In the genomic region with DNA sequence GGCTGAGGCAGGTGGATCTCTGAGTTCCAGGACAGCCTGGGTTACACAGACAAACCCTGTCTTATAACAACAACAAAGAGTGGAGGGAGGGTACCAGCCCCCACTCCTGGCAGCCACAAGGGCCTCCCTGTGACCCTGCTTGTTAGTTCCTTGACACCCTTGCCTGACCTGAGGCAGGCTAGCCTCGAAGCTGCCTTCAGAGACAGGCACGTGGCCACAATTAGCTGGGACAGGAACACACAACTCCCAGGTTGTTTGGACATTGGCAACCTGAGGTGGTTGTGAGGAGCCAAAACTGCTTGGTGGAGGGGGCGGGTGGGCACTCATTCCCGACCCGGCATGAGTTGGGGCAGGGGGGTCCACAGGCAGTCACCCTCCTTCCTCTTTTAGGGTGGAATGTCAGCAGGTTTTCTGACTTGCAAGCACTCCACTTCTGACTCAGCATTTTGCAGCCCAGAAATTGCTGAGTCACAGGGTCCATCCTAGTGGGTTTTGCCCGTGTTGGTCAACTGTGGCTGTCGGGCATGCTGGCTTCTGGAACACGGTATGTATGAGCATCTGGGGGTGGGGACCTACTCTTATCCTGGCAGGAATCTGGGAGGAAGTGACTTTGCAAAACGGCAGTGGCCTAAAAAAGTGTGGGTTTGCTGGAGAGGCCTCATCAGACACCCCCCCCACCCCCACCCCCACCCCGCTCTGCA, we compare ENCODE assay signal across 8 mouse cellular contexts. TPM values are rescaled to one million over a fixed set of nuclear protein-coding genes. Genes with fewer than 3 reads are reported as not detected.
A peak's percentile ranks its signal among the peaks of the same experiment; 100 is the strongest.
DNase-seq lines count a peak whose midpoint lies in the region; ATAC-seq and TF ChIP-seq lines count a peak whose summit lies in the region.

No protein-coding gene starts in this region.

- WGBS in forebrain, embryonic 10.5 days: 87% methylated on average over 10 of the region's 10 CpGs
- 83% methylated on average over 10 of the region's 10 CpGs for WGBS in forebrain, postnatal 0 days
- 62% methylated on average over 10 of the region's 10 CpGs for WGBS in heart, postnatal 0 days

- no peak for DNase-seq in forebrain, embryonic 10.5 days (ENCODE audit: extremely low spot score, low spot score)
- no peak for DNase-seq in forebrain, postnatal 0 days
- DNase-seq in right cerebral cortex, adult 2 months (ENCODE audit: low spot score in 2 of 2): peak; percentile 53 to 56
- no peak for DNase-seq in right cerebral cortex, postnatal 10 days (ENCODE audit: low spot score in 2 of 2)
- DNase-seq in heart, postnatal 0 days (ENCODE audit: low spot score): no peak
- peak; percentile 34 for DNase-seq in splenic B cell, adult 2 months (ENCODE audit: low read depth, low spot score)
- DNase-seq in thymus, adult 18-20 months: no peak
- no peak for DNase-seq in layer of hippocampus, postnatal 25 days (ENCODE audit: extremely low spot score in 1 of 2, low spot score in 1 of 2)

- H3K27ac ChIP-seq in forebrain, embryonic 10.5 days: peak overlapping the region; percentile 56
- H3K27ac ChIP-seq in forebrain, postnatal 0 days (ENCODE audit: low read depth, low read length): no peak overlapping the region
- H3K27ac ChIP-seq in heart, postnatal 0 days (ENCODE audit: low read depth): peak overlapping the region; percentile 32; the same call in 1 of the 2 replicates

- no peak overlapping the region for H3K4me2 ChIP-seq in forebrain, postnatal 0 days (ENCODE audit: low read depth)
- H3K4me2 ChIP-seq in heart, postnatal 0 days (ENCODE audit: low read depth, low read length): no peak overlapping the region

- no peak overlapping the region for H3K4me3 ChIP-seq in forebrain, embryonic 10.5 days
- H3K4me3 ChIP-seq in forebrain, postnatal 0 days (ENCODE audit: low read depth, low read length): no peak overlapping the region
- no peak overlapping the region for H3K4me3 ChIP-seq in heart, postnatal 0 days (ENCODE audit: low read depth, low read length)

- peaks cover 36% of the 10 kb centered on the region for H3K27me3 ChIP-seq in forebrain, embryonic 10.5 days (ENCODE audit: poor library complexity, severe bottlenecking)
- no peaks in the 10 kb centered on the region for H3K27me3 ChIP-seq in forebrain, postnatal 0 days (ENCODE audit: insufficient read depth, low read length)
- no peaks in the 10 kb centered on the region for H3K27me3 ChIP-seq in heart, postnatal 0 days (ENCODE audit: control insufficient read depth, insufficient read depth, low read length)
- no peaks in the 10 kb centered on the region for H3K27me3 ChIP-seq in splenic B cell, adult 2 months (ENCODE audit: control insufficient read depth, insufficient read depth, low read length, poor library complexity, severe bottlenecking)

- H3K4me1 ChIP-seq in forebrain, embryonic 10.5 days: peaks cover 58% of the 10 kb centered on the region
- no peaks in the 10 kb centered on the region for H3K4me1 ChIP-seq in forebrain, postnatal 0 days (ENCODE audit: insufficient read depth)
- peaks cover 25% of the 10 kb centered on the region for H3K4me1 ChIP-seq in heart, postnatal 0 days (ENCODE audit: control insufficient read depth, insufficient read depth)

- peaks cover 15% of the 10 kb centered on the region for H3K36me3 ChIP-seq in forebrain, embryonic 10.5 days (replicated peaks)
- peaks cover 12% of the 10 kb centered on the region; the same call in 1 of the 2 replicates for H3K36me3 ChIP-seq in forebrain, postnatal 0 days (ENCODE audit: insufficient read depth)
- H3K36me3 ChIP-seq in heart, postnatal 0 days (replicated peaks; ENCODE audit: control insufficient read depth, insufficient read depth, low read length): peaks cover 5% of the 10 kb centered on the region
- H3K36me3 ChIP-seq in splenic B cell, adult 2 months (ENCODE audit: control insufficient read depth, insufficient read depth, low read length, poor library complexity, severe bottlenecking): no peaks in the 10 kb centered on the region

- H3K9ac ChIP-seq in forebrain, postnatal 0 days: no peak overlapping the region
- H3K9ac ChIP-seq in heart, postnatal 0 days (replicated peaks; ENCODE audit: low read depth, low read length): no peak overlapping the region

- no peak for ATAC-seq in forebrain, postnatal 0 days
- ATAC-seq in heart, postnatal 0 days (ENCODE audit: insufficient read depth, low read depth): no peak

- no peak for TF ChIP-seq EP300 in heart, postnatal 0 days (IDR thresholded peaks at IDR 0.05; ENCODE audit: low read depth)

- H3K9me3 ChIP-seq in forebrain, embryonic 10.5 days: no peaks in the 10 kb centered on the region
- no peaks in the 10 kb centered on the region for H3K9me3 ChIP-seq in forebrain, postnatal 0 days (ENCODE audit: low read length)
- no peaks in the 10 kb centered on the region for H3K9me3 ChIP-seq in heart, postnatal 0 days (replicated peaks; ENCODE audit: control insufficient read depth, low read length)

- no peak for TF ChIP-seq CTCF in forebrain, postnatal 0 days (IDR thresholded peaks at IDR 0.05; ENCODE audit: low read depth)
- no peak for TF ChIP-seq CTCF in heart, postnatal 0 days (IDR thresholded peaks at IDR 0.05; ENCODE audit: low read depth)

RNA-seq across cellular contexts. Expression of a gene that starts 8.2 kb away (rescaled TPM):
- 28.7 and 32.2 TPM in 2 replicates for polyA plus RNA-seq in forebrain, embryonic 10.5 days (2016; fragmentation: Nextera tagmentation; extraction: Ambion mirVana)
- total RNA-seq in forebrain, postnatal 0 days (2014; rRNA removed): 40.2 and 56.4 TPM in 2 replicates
- polyA plus RNA-seq in forebrain, postnatal 0 days (2015; fragmentation: Nextera tagmentation; extraction: Ambion mirVana): 123 and 135 TPM in 2 replicates
- total RNA-seq in heart, postnatal 0 days (2014; rRNA removed; ENCODE audit: low replicate concordance): 56.5 and 76.1 TPM in 2 replicates
- 90.9 and 92.1 TPM in 2 replicates for polyA plus RNA-seq in heart, postnatal 0 days (2015; fragmentation: Nextera tagmentation; extraction: Ambion mirVana)
- 100 to 1,000 TPM; 151 to 169 TPM for total RNA-seq in layer of hippocampus, postnatal 25 days (2021)

RNA-seq across cellular contexts. Expression of a gene that starts 18.8 kb away (rescaled TPM):
- 5.4 and 6.3 TPM in 2 replicates for polyA plus RNA-seq in forebrain, embryonic 10.5 days (2016; fragmentation: Nextera tagmentation; extraction: Ambion mirVana)
- 16.6 and 22.0 TPM in 2 replicates for total RNA-seq in forebrain, postnatal 0 days (2014; rRNA removed)
- polyA plus RNA-seq in forebrain, postnatal 0 days (2015; fragmentation: Nextera tagmentation; extraction: Ambion mirVana): 6.5 and 8.7 TPM in 2 replicates
- 51.6 and 57.8 TPM in 2 replicates for total RNA-seq in heart, postnatal 0 days (2014; rRNA removed; ENCODE audit: low replicate concordance)
- 15.5 and 17.6 TPM in 2 replicates for polyA plus RNA-seq in heart, postnatal 0 days (2015; fragmentation: Nextera tagmentation; extraction: Ambion mirVana)
- total RNA-seq in layer of hippocampus, postnatal 25 days (2021): 10 to 100 TPM; 36.3 to 40.3 TPM

RNA-seq across cellular contexts. Expression of a gene that starts 55.4 kb away (rescaled TPM):
- 0.11 and 0.12 TPM in 2 replicates for polyA plus RNA-seq in forebrain, embryonic 10.5 days (2016; fragmentation: Nextera tagmentation; extraction: Ambion mirVana)
- total RNA-seq in forebrain, postnatal 0 days (2014; rRNA removed): 0.14 and 0.15 TPM in 2 replicates
- 0.18 and 0.34 TPM in 2 replicates for polyA plus RNA-seq in forebrain, postnatal 0 days (2015; fragmentation: Nextera tagmentation; extraction: Ambion mirVana)
- 0.95 and 1.3 TPM in 2 replicates for total RNA-seq in heart, postnatal 0 days (2014; rRNA removed; ENCODE audit: low replicate concordance)
- 5.1 and 5.6 TPM in 2 replicates for polyA plus RNA-seq in heart, postnatal 0 days (2015; fragmentation: Nextera tagmentation; extraction: Ambion mirVana)
- total RNA-seq in layer of hippocampus, postnatal 25 days (2021): under 1 TPM; 0.59 to 0.71 TPM

RNA-seq across cellular contexts. Expression of a gene that starts 57.7 kb away (rescaled TPM):
- polyA plus RNA-seq in forebrain, embryonic 10.5 days (2016; fragmentation: Nextera tagmentation; extraction: Ambion mirVana): 21.6 and 25.3 TPM in 2 replicates
- 20.7 and 29.4 TPM in 2 replicates for total RNA-seq in forebrain, postnatal 0 days (2014; rRNA removed)
- 16.2 and 21.6 TPM in 2 replicates for polyA plus RNA-seq in forebrain, postnatal 0 days (2015; fragmentation: Nextera tagmentation; extraction: Ambion mirVana)
- total RNA-seq in heart, postnatal 0 days (2014; rRNA removed; ENCODE audit: low replicate concordance): 34.4 and 36.9 TPM in 2 replicates
- polyA plus RNA-seq in heart, postnatal 0 days (2015; fragmentation: Nextera tagmentation; extraction: Ambion mirVana): 15.6 TPM in 2 replicates
- 10 to 100 TPM; 15.6 to 30.1 TPM for total RNA-seq in layer of hippocampus, postnatal 25 days (2021)

Comparison
In these comparisons a context has a peak if more than half of its experiments do, and no peak if none do; other contexts are left out.
1. DNase-seq: peak in right cerebral cortex, adult 2 months (2 of 2) and splenic B cell, adult 2 months (single experiment); none in forebrain, embryonic 10.5 days (single experiment), forebrain, postnatal 0 days (single experiment), right cerebral cortex, postnatal 10 days (0 of 2), heart, postnatal 0 days (single experiment), thymus, adult 18-20 months (0 of 2) and layer of hippocampus, postnatal 25 days (0 of 2).